Mouse (Mus musculus): ENCODE measurements at regions not wholly inside any gene's neighbourhood (a gene's known extent, or its start where the extent isn't known, plus 50 kb on each side); places are given as distances from the start of the nearest gene placed in this dataset.

DNA sequence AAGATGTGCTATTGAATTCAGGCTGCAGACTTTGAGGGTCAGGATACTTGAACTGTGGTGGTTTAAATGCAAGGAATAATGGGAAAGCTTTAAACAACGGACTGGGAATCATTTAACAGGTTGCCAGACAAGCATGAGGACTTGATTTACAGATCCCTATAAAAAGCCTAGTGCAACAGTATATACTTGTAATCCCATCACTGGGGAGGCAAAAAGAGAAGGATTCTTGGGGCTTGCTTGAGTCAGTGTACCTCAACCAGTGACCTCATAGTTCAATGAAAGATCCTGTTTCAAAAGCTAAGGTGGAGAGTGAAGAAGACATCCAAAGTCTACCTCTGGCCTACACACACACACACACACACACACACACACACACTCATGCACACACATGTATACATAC is 99.8 kb downstream of the Lrrn1 start:
- DNase-seq (ENCODE audit: low spot score) (no peak), ATAC-seq (ENCODE audit: low FRiP score) (no peak)
- Histone ChIP-seq H3K27ac (ENCODE audit: low read depth, low read length) (no peak overlapping the region), H3K9ac (replicated peaks; ENCODE audit: low read length, poor library complexity, severe bottlenecking) (no peak overlapping the region), H3K27me3 (ENCODE audit: insufficient read depth, low read length) (no peaks in the 10 kb centered on the region), H3K4me3 (ENCODE audit: low read depth, low read length) (no peak overlapping the region), H3K4me2 (ENCODE audit: low read depth, low read length, poor library complexity, severe bottlenecking) (no peak overlapping the region), H3K9me3 (ENCODE audit: low read length) (no peaks in the 10 kb centered on the region), H3K4me1 (ENCODE audit: insufficient read depth, low read length) (no peaks in the 10 kb centered on the region), H3K36me3 (ENCODE audit: insufficient read depth, low read length) (no peaks in the 10 kb centered on the region)
- no peak for TF ChIP-seq CTCF (IDR thresholded peaks at IDR 0.05)
- WGBS, result 96% methylated on average over 1 of the region's 1 CpGs

DNA sequence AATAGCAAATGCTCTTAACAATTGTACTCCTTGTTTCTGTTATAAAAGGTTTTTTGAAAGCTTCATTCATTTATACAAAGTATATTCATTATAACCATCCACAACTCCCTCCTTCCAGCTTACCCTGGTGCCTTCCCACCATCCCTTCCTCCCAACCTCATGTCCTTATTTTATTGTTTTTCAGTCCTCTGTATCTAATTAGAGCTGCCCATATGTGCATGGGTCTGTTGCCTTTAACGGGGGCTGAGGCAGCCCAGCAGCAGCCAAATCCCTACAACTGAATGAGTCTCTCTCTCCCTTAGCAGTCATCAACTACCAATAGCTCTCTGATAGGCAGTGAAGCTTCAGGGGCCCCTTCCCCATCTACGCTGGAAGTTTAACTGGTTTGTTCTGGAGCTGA is 116.2 kb downstream of the Lrrn1 start:
- 58% methylated on average over 2 of the region's 2 CpGs for WGBS
- Histone ChIP-seq H3K9ac (replicated peaks; ENCODE audit: low read length, poor library complexity, severe bottlenecking) (no peak overlapping the region), H3K27me3 (ENCODE audit: insufficient read depth, low read length) (no peaks in the 10 kb centered on the region), H3K4me2 (ENCODE audit: low read depth, low read length, poor library complexity, severe bottlenecking) (no peak overlapping the region), H3K27ac (ENCODE audit: low read depth, low read length) (no peak overlapping the region), H3K36me3 (ENCODE audit: insufficient read depth, low read length) (no peaks in the 10 kb centered on the region), H3K4me3 (ENCODE audit: low read depth, low read length) (no peak overlapping the region), H3K4me1 (ENCODE audit: insufficient read depth, low read length) (no peaks in the 10 kb centered on the region), H3K9me3 (ENCODE audit: low read length) (no peaks in the 10 kb centered on the region)
- no peak for DNase-seq (ENCODE audit: low spot score)
- no peak for ATAC-seq (ENCODE audit: low FRiP score)
- no peak for TF ChIP-seq CTCF (IDR thresholded peaks at IDR 0.05)

DNA sequence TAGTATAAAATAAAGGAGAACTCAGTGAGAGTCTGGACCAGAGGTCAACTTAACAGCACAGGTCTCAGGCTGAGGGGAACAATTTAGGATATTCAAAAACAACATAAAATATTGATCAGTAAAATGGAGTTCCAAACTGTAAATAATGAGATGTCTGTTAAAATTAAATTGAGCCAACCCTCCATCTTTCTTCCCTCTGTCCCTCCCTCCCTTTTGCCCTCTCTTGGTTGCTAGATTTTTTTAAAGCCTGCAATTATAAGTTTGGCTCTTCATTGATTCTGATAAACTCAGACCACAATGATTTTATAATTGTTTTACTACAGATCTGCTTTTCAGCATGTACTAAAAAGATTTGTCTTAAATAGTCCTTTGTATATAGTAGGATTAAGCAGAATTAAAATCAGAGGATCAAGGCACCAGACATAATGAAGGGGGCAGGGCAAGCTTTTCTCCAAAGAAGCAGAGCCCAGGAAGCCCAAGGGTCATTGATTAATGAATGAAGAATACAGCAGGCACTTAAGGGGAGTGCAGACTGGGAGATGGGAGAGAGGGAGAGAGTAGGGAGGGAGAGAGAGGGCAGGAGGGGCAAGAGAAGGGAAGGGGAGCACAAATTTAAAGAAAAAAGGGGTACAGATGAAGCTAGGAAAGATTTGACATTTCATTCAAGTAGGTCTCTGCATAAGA is 124.4 kb downstream of the Lrrn1 start:
- no peak overlapping the region for H3K27ac ChIP-seq (ENCODE audit: low read depth, low read length)
- no peaks in the 10 kb centered on the region for H3K27me3 ChIP-seq (ENCODE audit: insufficient read depth, low read length)
- H3K4me2 ChIP-seq (ENCODE audit: low read depth, low read length, poor library complexity, severe bottlenecking), result no peak overlapping the region
- H3K4me1 ChIP-seq (ENCODE audit: insufficient read depth, low read length), result no peaks in the 10 kb centered on the region
- TF ChIP-seq CTCF (IDR thresholded peaks at IDR 0.05), result no peak
- no peak for DNase-seq (ENCODE audit: low spot score)
- H3K36me3 ChIP-seq (ENCODE audit: insufficient read depth, low read length), result no peaks in the 10 kb centered on the region
- H3K9ac ChIP-seq (replicated peaks; ENCODE audit: low read length, poor library complexity, severe bottlenecking), result no peak overlapping the region
- H3K4me3 ChIP-seq (ENCODE audit: low read depth, low read length), result no peak overlapping the region
- no peak for ATAC-seq (ENCODE audit: low FRiP score)
- H3K9me3 ChIP-seq (ENCODE audit: low read length), result no peaks in the 10 kb centered on the region

- H3K9me3 ChIP-seq (ENCODE audit: low read length), result no peaks in the 10 kb centered on the region
- no peak for TF ChIP-seq CTCF (IDR thresholded peaks at IDR 0.05)
- no peak overlapping the region for H3K4me3 ChIP-seq (ENCODE audit: low read depth, low read length)
- H3K27me3 ChIP-seq (ENCODE audit: insufficient read depth, low read length), result no peaks in the 10 kb centered on the region
- no peak overlapping the region for H3K9ac ChIP-seq (replicated peaks; ENCODE audit: low read length, poor library complexity, severe bottlenecking)
- 91% methylated on average over 2 of the region's 2 CpGs for WGBS
- no peak overlapping the region for H3K4me2 ChIP-seq (ENCODE audit: low read depth, low read length, poor library complexity, severe bottlenecking)
- no peak for DNase-seq (ENCODE audit: low spot score)
- no peak for ATAC-seq (ENCODE audit: low FRiP score)
- no peaks in the 10 kb centered on the region for H3K36me3 ChIP-seq (ENCODE audit: insufficient read depth, low read length)
- no peak overlapping the region for H3K27ac ChIP-seq (ENCODE audit: low read depth, low read length)
- no peaks in the 10 kb centered on the region for H3K4me1 ChIP-seq (ENCODE audit: insufficient read depth, low read length)
These were observed 128.2 kb downstream of the Lrrn1 start for GRCm38 (mm10) chr6:107657805-107658204.

- H3K9me3 ChIP-seq (ENCODE audit: low read length), result no peaks in the 10 kb centered on the region
- 62% methylated on average over 5 of the region's 5 CpGs for WGBS
- DNase-seq (ENCODE audit: low spot score) (no peak), ATAC-seq (ENCODE audit: low FRiP score) (no peak)
- no peaks in the 10 kb centered on the region for H3K27me3 ChIP-seq (ENCODE audit: insufficient read depth, low read length)
- no peaks in the 10 kb centered on the region for H3K36me3 ChIP-seq (ENCODE audit: insufficient read depth, low read length)
- no peak overlapping the region for H3K9ac ChIP-seq (replicated peaks; ENCODE audit: low read length, poor library complexity, severe bottlenecking)
- no peak overlapping the region for H3K4me3 ChIP-seq (ENCODE audit: low read depth, low read length)
- H3K4me1 ChIP-seq (ENCODE audit: insufficient read depth, low read length), result no peaks in the 10 kb centered on the region
- no peak overlapping the region for H3K27ac ChIP-seq (ENCODE audit: low read depth, low read length)
- no peak for TF ChIP-seq CTCF (IDR thresholded peaks at IDR 0.05)
- H3K4me2 ChIP-seq (ENCODE audit: low read depth, low read length, poor library complexity, severe bottlenecking), result no peak overlapping the region
These were observed 131.6 kb downstream of the Lrrn1 start for GRCm38 (mm10) chr6:107661009-107661764.

DNA sequence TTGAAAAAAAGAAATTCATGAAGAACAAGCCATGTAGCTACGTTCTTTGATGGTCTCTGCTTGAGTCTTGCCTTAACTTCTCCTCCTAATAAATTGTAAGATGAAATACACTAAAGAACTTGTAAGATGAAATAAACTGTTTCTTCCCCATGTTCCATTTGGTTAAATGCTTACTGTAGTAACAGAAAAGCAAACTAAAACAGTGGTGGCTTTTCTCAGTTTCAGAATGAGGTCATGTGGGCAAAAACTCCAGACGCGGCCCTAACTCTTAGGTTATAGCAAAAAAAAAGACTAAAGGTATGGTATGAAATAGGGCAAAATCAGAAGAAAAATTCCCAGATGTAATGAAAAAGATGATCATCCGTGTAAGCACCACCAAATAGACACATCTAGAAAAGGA is 169.7 kb downstream of the Lrrn1 start:
- ATAC-seq (ENCODE audit: low FRiP score) (no peak), DNase-seq (ENCODE audit: low spot score) (no peak)
- H3K27ac ChIP-seq (ENCODE audit: low read depth, low read length), result no peak overlapping the region
- H3K4me1 ChIP-seq (ENCODE audit: insufficient read depth, low read length), result no peaks in the 10 kb centered on the region
- 87% methylated on average over 4 of the region's 4 CpGs for WGBS
- H3K9me3 ChIP-seq (ENCODE audit: low read length), result no peaks in the 10 kb centered on the region
- no peaks in the 10 kb centered on the region for H3K27me3 ChIP-seq (ENCODE audit: insufficient read depth, low read length)
- no peak overlapping the region for H3K4me3 ChIP-seq (ENCODE audit: low read depth, low read length)
- H3K4me2 ChIP-seq (ENCODE audit: low read depth, low read length, poor library complexity, severe bottlenecking), result no peak overlapping the region
- no peak overlapping the region for H3K9ac ChIP-seq (replicated peaks; ENCODE audit: low read length, poor library complexity, severe bottlenecking)
- no peak for TF ChIP-seq CTCF (IDR thresholded peaks at IDR 0.05)
- H3K36me3 ChIP-seq (ENCODE audit: insufficient read depth, low read length), result no peaks in the 10 kb centered on the region
